Mouse (Mus musculus): ENCODE measurements around the gene Aldh16a1. TPM values are rescaled to one million over a fixed set of nuclear protein-coding genes. Genes with fewer than 3 reads are reported as not detected.
"Not testable (repeated sequence)": the region's sequence is repeated elsewhere in the genome, so short reads cannot be mapped to it uniquely, and the experiment has no call there.

Gene Aldh16a1
- total and polyA plus RNA-seq, 3 experiments = 26.9 to 49.8 (median 45.1) TPM

DNA sequence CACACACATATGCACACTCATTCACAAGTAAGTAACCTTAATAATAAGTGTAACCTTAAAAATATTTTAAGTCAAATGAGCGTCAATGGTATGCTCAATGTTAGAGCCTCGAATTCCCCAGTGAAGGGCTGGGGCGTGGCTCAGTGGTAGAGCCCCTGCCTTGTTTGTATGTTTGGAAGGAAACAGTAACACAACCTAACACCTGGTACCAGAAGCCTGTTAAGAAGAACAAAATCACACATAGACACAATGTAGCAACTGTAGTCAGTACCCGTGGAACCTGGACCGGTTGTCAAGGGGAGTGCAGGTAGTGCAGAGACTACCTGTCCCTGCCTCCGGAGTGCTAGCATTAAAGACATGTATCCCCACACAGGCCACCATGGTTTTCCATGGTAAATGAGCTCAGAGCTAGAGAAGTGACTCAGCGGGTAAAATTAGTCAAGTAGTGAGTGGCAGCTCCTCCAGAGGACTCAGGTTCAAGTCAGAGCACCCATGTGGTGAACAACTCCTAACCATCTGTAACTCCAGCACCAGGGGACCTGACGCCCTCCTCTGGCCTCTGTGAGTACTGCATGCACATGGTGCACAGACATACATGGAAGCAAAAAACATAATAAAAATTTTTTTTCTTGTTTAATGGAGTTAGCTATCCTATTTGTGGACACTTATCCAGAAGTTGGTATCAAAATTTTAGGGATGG, 55.7 kb downstream of the Aldh16a1 start:
- in situ Hi-C loops (cut with MboI; ENCODE audit: low pct_ligation_motif_present, low pct_unique_long_range_greater_than_20kb, low sequenced_read_pairs) = no loop called here
- H3K4me1 ChIP-seq (ENCODE audit: control insufficient read depth in 1 of 2, insufficient read depth in 2 of 2) = peaks cover 0 to 12% of the 10 kb centered on the region in 2 experiments; a peak in 2 of 4 replicates
- TF ChIP-seq SMC3 (IDR thresholded peaks at IDR 0.05; ENCODE audit: low read depth, low read length) = peak; percentile 25; the same call in 1 of the 2 replicates
- peak; percentile 17 to 51; a peak in 2 of 4 replicates for TF ChIP-seq CTCF (conservative IDR thresholded peaks at IDR 0.05 in 1 of 2, IDR thresholded peaks at IDR 0.05 in 1 of 2; ENCODE audit: low read depth in 2 of 2, low read length in 2 of 2)
- TF ChIP-seq RAD21 (IDR thresholded peaks at IDR 0.05; ENCODE audit: low read depth, low read length) = peak; percentile 16
- TF ChIP-seq UBTF (IDR thresholded peaks at IDR 0.05; ENCODE audit: low read depth, low read length) = no peak
- no peak for TF ChIP-seq MAZ (IDR thresholded peaks at IDR 0.05; ENCODE audit: low read depth, low read length)
- no peak for TF ChIP-seq MXI1 (IDR thresholded peaks at IDR 0.05; ENCODE audit: low read depth, low read length)
- TF ChIP-seq GABPA (IDR thresholded peaks at IDR 0.05; ENCODE audit: insufficient replicate concordance, low read depth, low read length) = no peak
- no peak overlapping the region for H3K27ac ChIP-seq (ENCODE audit: insufficient read depth, low read depth)
- H3K36me3 ChIP-seq (replicated peaks in 1 of 2; ENCODE audit: control insufficient read depth in 1 of 2, insufficient read depth in 1 of 2, low read length in 1 of 2) = no peaks in the 10 kb centered on the region
- H3K4me2 ChIP-seq (ENCODE audit: insufficient read depth, low read depth, poor library complexity, severe bottlenecking) = no peak overlapping the region
- H3K4me3 ChIP-seq (replicated peaks in 1 of 3; ENCODE audit: low read depth in 2 of 3, low read length in 2 of 3, poor library complexity in 1 of 3) = no peak overlapping the region
- no peak for DNase-seq (ENCODE audit: extremely low read depth)
- H3K9ac ChIP-seq (ENCODE audit: insufficient read depth, low read depth) = no peak overlapping the region
- dilution Hi-C loops (cut with MboI; ENCODE audit: extremely low pct_ligation_motif_present, extremely low pct_unique_long_range_greater_than_20kb, low sequenced_read_pairs) = no loop called here
- no peaks in the 10 kb centered on the region for H3K79me2 ChIP-seq (replicated peaks; ENCODE audit: control insufficient read depth, extremely low read depth, insufficient read depth, poor library complexity, severe bottlenecking)
- H3K9me3 ChIP-seq (replicated peaks; ENCODE audit: low read length) = no peaks in the 10 kb centered on the region
- H3K27me3 ChIP-seq (replicated peaks) = no peaks in the 10 kb centered on the region

GRCm38 (mm10) chr7:45097479-45097878, 56.9 kb downstream of the Aldh16a1 start:
- Histone ChIP-seq H3K4me3 (replicated peaks in 1 of 3; ENCODE audit: low read depth in 2 of 3, low read length in 2 of 3, poor library complexity in 1 of 3) (no peak overlapping the region), H3K36me3 (replicated peaks in 1 of 2; ENCODE audit: control insufficient read depth in 1 of 2, insufficient read depth in 1 of 2, low read length in 1 of 2) (no peaks in the 10 kb centered on the region), H3K27me3 (replicated peaks) (no peaks in the 10 kb centered on the region), H3K4me1 (ENCODE audit: control insufficient read depth in 1 of 2, insufficient read depth in 2 of 2) (peaks cover 3 to 17% of the 10 kb centered on the region in 2 experiments), H3K79me2 (replicated peaks; ENCODE audit: control insufficient read depth, extremely low read depth, insufficient read depth, poor library complexity, severe bottlenecking) (no peaks in the 10 kb centered on the region), H3K27ac (ENCODE audit: insufficient read depth, low read depth) (no peak overlapping the region), H3K4me2 (ENCODE audit: insufficient read depth, low read depth, poor library complexity, severe bottlenecking) (no peak overlapping the region), H3K9ac (ENCODE audit: insufficient read depth, low read depth) (no peak overlapping the region), H3K9me3 (replicated peaks; ENCODE audit: low read length) (no peaks in the 10 kb centered on the region)
- dilution Hi-C loops (cut with MboI; ENCODE audit: extremely low pct_ligation_motif_present, extremely low pct_unique_long_range_greater_than_20kb, low sequenced_read_pairs) (no loop called here), in situ Hi-C loops (cut with MboI; ENCODE audit: low pct_ligation_motif_present, low pct_unique_long_range_greater_than_20kb, low sequenced_read_pairs) (no loop called here)
- DNase-seq (ENCODE audit: extremely low read depth) = no peak
- TF ChIP-seq MAX (IDR thresholded peaks at IDR 0.05; ENCODE audit: low read length) (no peak), ELF1 (IDR thresholded peaks at IDR 0.05; ENCODE audit: low read depth, low read length) (no peak), IRF4 (IDR thresholded peaks at IDR 0.05; ENCODE audit: low read depth, low read length) (no peak), SMC3 (IDR thresholded peaks at IDR 0.05; ENCODE audit: low read depth, low read length) (no peak), ETS1 (conservative IDR thresholded peaks at IDR 0.05; ENCODE audit: low read depth, low read length) (no peak), ZKSCAN1 (IDR thresholded peaks at IDR 0.05; ENCODE audit: borderline replicate concordance, low read depth, low read length) (no peak), SIN3A (IDR thresholded peaks at IDR 0.05; ENCODE audit: low read length) (no peak), BHLHE40 (IDR thresholded peaks at IDR 0.05; ENCODE audit: low read depth, low read length) (no peak), CTCF (conservative IDR thresholded peaks at IDR 0.05 in 1 of 2, IDR thresholded peaks at IDR 0.05 in 1 of 2; ENCODE audit: low read depth in 2 of 2, low read length in 2 of 2) (no peak)

GRCm38 (mm10) chr7:45095965-45096364, 58.4 kb downstream of the Aldh16a1 start:
- H3K27ac ChIP-seq (ENCODE audit: insufficient read depth, low read depth); H3K36me3 ChIP-seq (replicated peaks in 1 of 2; ENCODE audit: control insufficient read depth in 1 of 2, insufficient read depth in 1 of 2, low read length in 1 of 2); dilution Hi-C loops (cut with MboI; ENCODE audit: extremely low pct_ligation_motif_present, extremely low pct_unique_long_range_greater_than_20kb, low sequenced_read_pairs); H3K79me2 ChIP-seq (replicated peaks; ENCODE audit: control insufficient read depth, extremely low read depth, insufficient read depth, poor library complexity, severe bottlenecking); H3K9ac ChIP-seq (ENCODE audit: insufficient read depth, low read depth); H3K27me3 ChIP-seq (replicated peaks); H3K9me3 ChIP-seq (replicated peaks; ENCODE audit: low read length); H3K4me2 ChIP-seq (ENCODE audit: insufficient read depth, low read depth, poor library complexity, severe bottlenecking); in situ Hi-C loops (cut with MboI; ENCODE audit: low pct_ligation_motif_present, low pct_unique_long_range_greater_than_20kb, low sequenced_read_pairs); DNase-seq (ENCODE audit: extremely low read depth); H3K4me3 ChIP-seq (replicated peaks in 1 of 3; ENCODE audit: low read depth in 2 of 3, low read length in 2 of 3, poor library complexity in 1 of 3): not testable (repeated sequence)
- peaks cover 3 to 19% of the 10 kb centered on the region in 2 experiments for H3K4me1 ChIP-seq (ENCODE audit: control insufficient read depth in 1 of 2, insufficient read depth in 2 of 2)

Measured in CH12.LX (cell line).